Mouse (Mus musculus) ES-Bruce4 (cell line): ENCODE results near the gene Spesp1. TPM values are rescaled to one million over a fixed set of nuclear protein-coding genes. Genes with fewer than 3 reads are reported as not detected.
A peak's percentile ranks its signal among the peaks of the same experiment; 100 is the strongest.

Experiments used
- H3K27ac ChIP-seq: 2 replicates; pipeline ENCODE4 v1.5.1; 2012; ENCODE audit warnings: low read length, inconsistent platforms; ENCODE audit not compliant: insufficient read depth
- H3K27me3 ChIP-seq: 2 replicates; pipeline ENCODE4 v1.6.1; 2012; ENCODE audit warnings: mild to moderate bottlenecking, low read length, inconsistent platforms; ENCODE audit not compliant: control insufficient read depth, poor library complexity, insufficient read depth, severe bottlenecking
- H3K36me3 ChIP-seq: 2 replicates; pipeline ENCODE4 v1.6.1; 2012; ENCODE audit warnings: inconsistent platforms, mild to moderate bottlenecking, low read length, moderate library complexity; ENCODE audit not compliant: control insufficient read depth, poor library complexity, insufficient read depth, severe bottlenecking
- H3K4me1 ChIP-seq: one replicate; pipeline ENCODE4 v1.8.1; 2011; ENCODE audit warnings: low read length; ENCODE audit not compliant: control insufficient read depth, insufficient read depth
- H3K4me3 ChIP-seq: 2 replicates; pipeline ENCODE4 v1.5.1; 2011; ENCODE audit warnings: low read depth, mild to moderate bottlenecking, low read length
- H3K9ac ChIP-seq: 2 replicates; pipeline ENCODE4 v1.6.1; 2012; ENCODE audit warnings: low read depth, mild to moderate bottlenecking, inconsistent platforms; ENCODE audit not compliant: poor library complexity, severe bottlenecking
- H3K9me3 ChIP-seq: replicated peaks from 2 replicates; pipeline ENCODE4 v1.6.1; 2012; ENCODE audit warnings: mild to moderate bottlenecking, low read length, inconsistent platforms; ENCODE audit not compliant: control insufficient read depth, poor library complexity, insufficient read depth, severe bottlenecking
- CTCF ChIP-seq: IDR thresholded peaks from one replicate; pipeline ENCODE4 v1.8.1; 2011; ENCODE audit warnings: low read depth, low read length
- EP300 ChIP-seq: IDR thresholded peaks from 2 replicates; pipeline ENCODE4 v1.6.1; 2011; ENCODE audit warnings: low read depth, low read length; ENCODE audit not compliant: insufficient read depth
- POLR2A ChIP-seq: IDR thresholded peaks from one replicate; pipeline ENCODE4 v1.8.1; 2011; ENCODE audit warnings: low read length; ENCODE audit not compliant: insufficient read depth
- polyA plus RNA-seq: library from polyadenylated mRNA; stranded (reverse); fragments of >200 nt; gene quantifications from 2 replicates; pipeline ENCODE4 v1.2.4, GENCODE M21; 2011; ENCODE audit warnings: low read depth; ENCODE audit not compliant: missing spikeins, insufficient read depth, insufficient read length

The Spesp1 gene
- polyA plus RNA-seq = not detected in 2 replicates

DNA sequence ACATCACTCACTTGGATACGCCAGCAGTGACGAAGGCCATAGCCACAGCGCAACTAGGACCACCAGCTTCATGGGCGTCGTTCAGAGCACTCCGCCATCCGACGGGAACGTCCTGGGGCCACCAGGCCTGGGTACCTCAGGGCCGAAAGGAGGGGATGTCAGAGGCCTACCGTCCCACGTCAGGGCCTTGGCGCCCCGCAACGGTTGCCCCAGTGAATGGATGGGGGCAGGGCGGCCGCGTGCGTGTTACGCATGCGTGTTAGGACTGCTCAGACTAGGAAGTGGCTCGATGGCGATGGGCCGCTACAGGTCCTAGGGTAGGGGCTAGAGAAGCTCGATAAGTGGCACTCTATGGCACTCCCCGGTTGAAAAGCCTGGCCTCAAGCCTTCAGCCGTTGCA is at the start of gene Spesp1:
TSS of gene Spesp1 (minus strand) at position 218 of the 400 bp plus-strand sequence.
- Histone ChIP-seq H3K27me3 (no peaks in the 10 kb centered on the region), H3K9ac (no peak within 1 kb of the TSS), H3K4me3 (peak within 1 kb of the TSS; percentile 38), H3K4me1 (no peaks in the 10 kb centered on the region), H3K27ac (no peak within 1 kb of the TSS), H3K9me3 (no peaks in the 10 kb centered on the region), H3K36me3 (no peaks in the 10 kb centered on the region)
- TF ChIP-seq CTCF (no peak), EP300 (no peak)

- H3K36me3 ChIP-seq = no peaks in the 10 kb centered on the region
- H3K9me3 ChIP-seq = no peaks in the 10 kb centered on the region
- no peak overlapping the region for H3K9ac ChIP-seq
- H3K4me1 ChIP-seq = no peaks in the 10 kb centered on the region
- peak; percentile 49 for TF ChIP-seq CTCF
- no peak for TF ChIP-seq EP300
- no peak for TF ChIP-seq POLR2A
- H3K27me3 ChIP-seq = no peaks in the 10 kb centered on the region
- no peak overlapping the region for H3K4me3 ChIP-seq
- no peak overlapping the region for H3K27ac ChIP-seq
Observed at GRCm38 (mm10) chr9:62325965-62326364, 44.0 kb upstream of the Spesp1 start.

DNA sequence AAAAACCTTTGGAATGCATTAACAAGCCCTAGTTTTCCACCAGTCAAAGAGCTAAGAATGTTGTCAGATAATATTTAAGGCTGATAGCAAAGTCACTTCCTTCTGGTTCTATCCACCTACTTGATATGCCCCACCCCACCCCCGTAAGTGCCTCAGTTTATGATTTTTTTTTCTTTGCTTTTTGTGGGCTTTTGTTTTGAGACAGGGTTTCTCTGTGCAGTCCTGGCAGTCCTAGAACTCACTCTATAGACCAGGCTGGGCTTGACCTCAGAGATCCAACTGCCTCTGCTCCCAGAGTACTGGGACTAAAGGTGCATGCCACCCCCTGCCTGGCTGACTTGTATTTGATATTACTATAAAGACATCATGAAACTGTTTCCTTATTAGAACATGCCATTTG is 41.8 kb upstream of the Spesp1 start:
- TF ChIP-seq POLR2A (no peak), CTCF (no peak), EP300 (no peak)
- H3K27me3 ChIP-seq = no peaks in the 10 kb centered on the region
- H3K4me3 ChIP-seq = no peak overlapping the region
- no peak overlapping the region for H3K9ac ChIP-seq
- H3K36me3 ChIP-seq = no peaks in the 10 kb centered on the region
- H3K9me3 ChIP-seq = no peaks in the 10 kb centered on the region
- no peak overlapping the region for H3K27ac ChIP-seq
- no peaks in the 10 kb centered on the region for H3K4me1 ChIP-seq

DNA sequence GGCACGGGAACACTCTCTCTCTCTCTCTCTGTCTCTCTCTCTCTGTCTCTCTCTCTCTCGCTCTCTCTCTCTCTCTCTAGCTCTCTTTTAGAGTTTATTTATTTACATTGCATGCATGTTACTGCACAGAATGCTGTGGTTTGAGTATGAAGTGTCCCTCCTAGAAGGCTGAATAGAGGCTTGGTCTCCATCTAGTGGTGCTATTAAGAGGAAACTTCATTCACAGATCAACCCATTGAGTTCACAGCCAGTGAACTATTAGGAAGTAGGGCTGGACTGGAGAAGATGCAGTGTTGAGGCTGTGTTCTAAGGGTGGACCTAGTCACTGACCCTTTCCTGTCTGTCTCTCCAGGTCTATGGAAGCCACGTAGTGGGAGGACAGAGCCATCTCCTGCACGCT is 36.7 kb upstream of the Spesp1 start:
- Histone ChIP-seq H3K36me3 (no peaks in the 10 kb centered on the region), H3K9ac (no peak overlapping the region), H3K27ac (no peak overlapping the region), H3K4me3 (no peak overlapping the region), H3K27me3 (no peaks in the 10 kb centered on the region), H3K4me1 (no peaks in the 10 kb centered on the region), H3K9me3 (no peaks in the 10 kb centered on the region)
- TF ChIP-seq POLR2A (no peak), CTCF (no peak)

GRCm38 (mm10) chr9:62315556-62315955 is 33.5 kb upstream of the Spesp1 start:
- H3K9ac ChIP-seq = no peak overlapping the region
- no peaks in the 10 kb centered on the region for H3K27me3 ChIP-seq
- H3K36me3 ChIP-seq = no peaks in the 10 kb centered on the region
- no peak overlapping the region for H3K27ac ChIP-seq
- no peak for TF ChIP-seq CTCF
- no peak for TF ChIP-seq POLR2A
- no peak for TF ChIP-seq EP300
- H3K4me1 ChIP-seq = no peaks in the 10 kb centered on the region
- no peak overlapping the region for H3K4me3 ChIP-seq
- H3K9me3 ChIP-seq = no peaks in the 10 kb centered on the region

DNA sequence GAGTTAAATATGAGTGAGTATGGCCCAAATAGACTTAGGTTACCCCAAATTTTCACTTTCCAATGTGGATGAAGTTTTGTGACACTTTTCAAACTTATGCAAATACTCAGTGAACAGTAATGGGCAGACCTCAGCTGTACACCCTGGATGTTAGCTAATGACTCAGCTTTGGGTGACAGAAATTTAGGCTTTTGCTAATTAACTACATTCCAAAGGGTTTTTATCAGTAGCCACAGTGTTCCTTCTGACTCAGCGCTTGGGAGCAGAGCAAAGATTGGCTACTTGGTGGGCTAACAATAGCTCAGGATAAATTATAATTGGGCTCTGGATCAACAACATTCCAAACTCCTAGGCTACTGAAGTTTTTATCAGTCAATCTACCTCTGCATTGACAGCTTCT is 14.9 kb upstream of the Spesp1 start:
- TF ChIP-seq POLR2A = no peak
- TF ChIP-seq EP300 = no peak
- no peak for TF ChIP-seq CTCF
- H3K4me1 ChIP-seq = no peaks in the 10 kb centered on the region
- H3K9me3 ChIP-seq = no peaks in the 10 kb centered on the region
- no peak overlapping the region for H3K9ac ChIP-seq
- no peaks in the 10 kb centered on the region for H3K27me3 ChIP-seq
- no peak overlapping the region for H3K4me3 ChIP-seq
- no peak overlapping the region for H3K27ac ChIP-seq
- H3K36me3 ChIP-seq = no peaks in the 10 kb centered on the region
